Mouse (Mus musculus) erythroblast, embryonic 14.5 days (primary cell): ENCODE data around the gene Slc25a38.

Source experiments
- GATA1 ChIP-seq: IDR thresholded peaks from 2 replicates; pipeline ENCODE4 v1.6.1; 2012; ENCODE audit warnings: low read length, inconsistent platforms, mixed read lengths
- TAL1 ChIP-seq: IDR thresholded peaks from 3 replicates; pipeline ENCODE4 v1.6.1; 2012; ENCODE audit warnings: low read length, inconsistent platforms, mixed read lengths

DNA sequence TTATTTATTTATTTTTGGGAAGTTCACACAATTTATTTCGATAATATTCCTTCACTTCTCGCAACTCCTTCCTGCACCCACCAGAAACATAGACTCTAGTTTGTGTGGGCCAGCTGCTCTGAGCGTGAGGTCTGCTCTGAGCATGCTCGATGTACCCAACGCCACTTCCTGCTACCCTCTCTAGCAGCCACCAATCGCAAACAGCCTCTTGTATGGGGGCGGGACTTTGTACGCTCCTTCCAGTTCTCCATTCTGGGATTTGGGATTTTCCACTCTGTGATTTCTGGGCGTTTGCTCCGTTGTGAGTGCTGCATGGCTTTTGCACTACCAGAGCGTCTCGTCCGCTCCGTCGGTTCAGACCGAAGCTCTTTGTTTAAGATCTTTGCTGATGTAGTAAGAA is 53.7 kb downstream of the Slc25a38 start:
- TF ChIP-seq GATA1: no peak
- TF ChIP-seq TAL1: no peak
